Mouse (Mus musculus) ovary, postnatal 10 days (tissue): ENCODE data around the gene Mecom.

Experiments
- DNase-seq: peaks from one replicate; pipeline ENCODE4 v3.0.0; 2022; ENCODE audit warnings: low spot score

The Mecom gene

GRCm38 (mm10) chr3:30097713-30098112, 450.1 kb downstream of the Mecom start:
- no peak for DNase-seq

DNA sequence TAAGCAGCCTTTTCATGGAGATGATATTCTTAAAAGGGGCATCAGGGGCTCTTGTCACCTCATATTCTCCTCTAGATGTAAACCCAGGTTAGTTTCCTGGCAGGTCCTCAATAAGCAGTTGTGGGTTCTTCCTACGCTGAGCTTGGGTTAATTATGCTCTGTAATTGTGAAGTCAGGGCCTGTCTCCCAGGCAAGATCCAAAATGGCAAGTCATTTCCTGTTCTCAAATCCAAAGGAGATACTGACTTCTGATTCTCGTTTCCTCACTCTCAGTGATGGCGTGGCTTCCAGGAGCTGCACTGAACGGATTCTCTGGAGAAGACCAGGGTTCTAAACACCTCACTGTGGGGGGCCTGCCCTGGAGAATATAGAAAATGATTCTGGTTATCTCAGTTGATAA, 450.7 kb downstream of the Mecom start:
- no peak for DNase-seq

DNA sequence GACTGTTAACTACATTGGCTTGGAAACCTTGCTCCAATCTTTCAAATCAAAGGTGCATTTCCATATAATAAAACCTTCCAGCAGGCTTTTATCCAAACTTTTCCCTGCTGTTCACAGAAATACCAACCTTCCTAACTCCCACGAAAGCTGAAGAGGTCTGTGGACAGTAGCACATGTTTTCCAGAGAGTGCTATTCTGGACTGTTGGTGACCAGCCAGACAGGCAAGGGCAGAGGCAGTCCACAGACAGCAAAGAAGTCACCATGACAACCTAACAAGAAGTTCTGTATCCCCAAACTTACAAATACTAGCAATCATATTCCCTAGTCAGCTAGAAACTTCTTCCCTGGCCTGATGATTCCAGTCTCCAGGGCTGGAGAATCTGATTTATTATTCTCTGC, 454.8 kb downstream of the Mecom start:
- no peak for DNase-seq

GRCm38 (mm10) chr3:30092481-30092880, 455.3 kb downstream of the Mecom start:
- DNase-seq, result no peak

DNA sequence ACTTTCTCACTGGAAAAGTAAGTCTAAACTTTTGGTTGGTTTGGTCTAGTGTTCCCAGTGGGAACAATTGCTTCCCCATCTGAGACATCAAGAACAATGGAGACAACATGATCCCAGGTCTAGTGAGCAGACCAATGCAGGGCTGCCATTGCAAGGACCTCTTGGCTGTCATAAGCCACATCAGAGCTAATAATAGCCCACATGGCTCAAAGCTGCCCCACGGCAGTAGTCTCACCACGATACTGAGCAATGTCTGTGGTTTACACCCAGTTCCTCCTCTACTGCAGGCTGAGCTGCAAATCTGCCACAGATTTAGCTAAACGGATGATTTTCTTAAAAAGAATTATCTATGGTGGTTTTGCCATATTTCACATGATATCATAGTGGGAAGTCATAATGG, 455.9 kb downstream of the Mecom start:
- DNase-seq, result no peak

DNA sequence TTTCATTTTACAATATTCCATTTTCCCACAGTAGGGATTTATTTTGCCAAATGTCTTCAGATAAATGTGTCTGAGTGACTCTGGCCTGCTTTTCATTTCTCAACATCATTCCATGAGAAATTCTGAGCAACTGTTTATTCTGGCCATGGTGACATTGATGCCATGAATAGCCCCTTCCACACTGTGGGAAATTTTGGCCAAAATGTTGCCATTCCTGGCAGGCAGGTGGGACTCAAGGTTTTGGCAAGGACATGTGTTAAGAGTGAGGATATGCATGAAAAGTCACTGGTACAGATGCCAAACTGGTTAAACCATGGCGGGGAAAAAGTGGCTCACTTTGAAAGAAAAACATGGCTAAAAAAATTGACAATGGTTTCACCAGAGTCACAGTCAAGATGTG, 456.4 kb downstream of the Mecom start:
- no peak for DNase-seq

DNA sequence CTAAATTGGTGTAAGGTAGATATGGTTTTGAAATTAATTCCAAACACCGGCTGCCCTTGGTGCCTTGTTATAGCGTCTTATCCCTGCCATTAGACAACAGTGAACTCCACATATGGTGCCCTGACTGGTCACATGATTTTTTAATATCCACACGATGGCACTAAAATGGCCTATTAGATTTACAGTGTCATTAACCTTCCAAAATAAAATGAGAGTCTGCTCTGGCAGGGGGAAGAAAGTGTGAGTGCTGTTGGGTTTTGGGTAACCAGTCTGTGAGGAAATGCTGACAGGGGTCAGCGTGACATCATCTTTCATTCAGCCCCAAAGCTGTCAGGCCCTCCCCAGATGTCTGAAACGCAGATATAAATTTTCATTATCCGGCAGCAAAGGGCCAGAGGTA, 461.7 kb downstream of the Mecom start:
- no peak for DNase-seq

DNA sequence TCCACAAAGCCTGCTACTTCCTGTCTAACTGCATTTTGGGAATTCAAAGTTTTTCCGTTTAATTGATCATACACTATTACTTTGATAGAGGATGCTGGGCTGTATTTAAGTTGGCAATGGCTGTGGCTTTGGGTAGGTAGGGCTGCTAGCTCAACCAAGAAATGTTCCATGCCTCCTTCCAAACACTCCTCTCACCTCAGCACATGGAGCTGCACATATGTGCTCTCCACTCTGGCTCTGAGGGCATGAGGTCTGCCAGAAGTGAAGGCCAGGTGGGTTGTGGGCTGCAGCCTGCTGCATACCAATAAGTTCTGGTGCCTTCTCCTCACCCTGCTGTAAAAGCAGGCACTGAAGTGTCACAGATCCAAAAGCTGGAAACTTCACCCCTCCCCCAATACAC, 464.0 kb downstream of the Mecom start:
- DNase-seq, result no peak

- DNase-seq, result no peak
Measured at GRCm38 (mm10) chr3:30083268-30083667, 464.5 kb downstream of the Mecom start.

DNA sequence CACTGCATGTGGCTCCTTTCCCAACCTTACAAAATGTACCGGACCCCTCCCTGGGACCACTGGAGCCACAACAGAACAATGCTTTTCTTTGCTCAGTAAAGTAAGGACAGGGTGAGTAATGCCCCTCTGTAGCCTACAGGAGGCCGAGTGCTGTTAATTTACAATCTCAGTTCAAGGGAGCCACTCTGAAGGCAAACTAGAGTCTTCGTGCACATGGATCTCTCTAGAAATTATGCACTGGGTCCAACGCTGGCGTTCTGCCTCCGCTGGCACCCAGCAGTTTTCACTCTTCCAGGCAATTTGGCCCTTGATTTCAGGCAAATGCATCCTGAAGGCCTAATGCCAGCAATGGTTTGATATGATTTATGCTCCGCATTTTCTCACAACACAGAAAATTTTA, 467.0 kb downstream of the Mecom start:
- DNase-seq, result no peak

- DNase-seq, result no peak
Measured at GRCm38 (mm10) chr3:30076522-30076921, 471.3 kb downstream of the Mecom start.

DNA sequence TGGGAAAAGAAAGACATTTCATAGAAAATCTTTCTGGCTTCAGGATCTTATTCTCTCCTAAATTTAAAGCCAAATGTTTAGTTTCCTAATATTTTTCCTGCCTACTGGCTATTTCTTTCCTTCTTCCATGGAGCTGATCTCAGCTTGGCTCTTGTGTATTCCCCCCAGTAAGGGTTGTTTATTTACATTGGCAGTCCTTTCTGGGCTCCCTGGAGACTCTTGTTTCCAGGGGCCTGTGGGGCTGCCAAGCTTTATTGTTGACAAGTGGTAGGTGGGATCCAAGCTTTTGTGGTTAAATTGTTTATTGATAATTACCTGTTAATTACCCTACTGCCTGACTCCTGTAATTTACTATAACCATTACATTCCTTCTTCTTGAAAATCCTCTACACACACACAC, 476.5 kb downstream of the Mecom start:
- no peak for DNase-seq

GRCm38 (mm10) chr3:30066519-30066918, 481.3 kb downstream of the Mecom start:
- no peak for DNase-seq

GRCm38 (mm10) chr3:30060058-30060457, 487.8 kb downstream of the Mecom start:
- no peak for DNase-seq

GRCm38 (mm10) chr3:30059615-30060014, 488.2 kb downstream of the Mecom start:
- no peak for DNase-seq

GRCm38 (mm10) chr3:30051287-30051686, 496.5 kb downstream of the Mecom start:
- no peak for DNase-seq

DNA sequence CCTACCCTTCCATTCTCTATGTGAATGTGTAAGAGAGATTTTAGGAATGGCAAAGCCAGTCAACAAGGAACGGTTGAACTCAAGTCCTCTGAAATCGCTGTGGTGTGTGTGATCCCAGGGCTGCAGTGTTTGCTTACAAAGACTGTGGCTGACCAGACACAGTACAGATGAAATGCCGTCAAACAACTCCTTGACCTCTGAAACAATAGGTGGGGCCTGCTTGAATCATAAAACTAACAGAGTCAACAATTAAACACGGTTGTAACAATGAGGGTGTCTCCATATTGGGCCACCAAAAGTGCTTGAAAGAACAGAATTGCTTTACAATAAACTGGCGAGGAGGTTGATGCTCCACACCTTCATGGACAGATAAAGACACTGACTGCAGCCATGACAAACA, 497.0 kb downstream of the Mecom start:
- no peak for DNase-seq

DNA sequence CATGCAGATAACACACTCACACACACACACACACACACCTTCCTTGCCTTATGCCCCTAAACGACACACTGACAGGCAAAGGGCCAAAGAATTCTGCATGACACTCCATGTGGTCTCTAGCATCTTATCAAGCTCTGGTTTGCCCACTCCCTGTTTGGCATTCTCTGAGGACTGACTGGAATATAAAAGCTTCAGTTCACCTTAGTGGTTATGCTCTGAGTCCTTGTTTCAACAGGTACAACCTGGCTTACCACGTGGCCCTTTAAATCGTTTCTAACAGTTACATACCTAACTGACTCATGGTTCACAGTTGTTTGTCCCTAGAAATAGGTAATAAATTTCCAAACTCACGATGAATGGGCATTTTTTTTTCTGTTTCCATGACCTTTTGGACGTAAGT, 499.0 kb downstream of the Mecom start:
- DNase-seq, result no peak

GRCm38 (mm10) chr3:30048157-30048556, 499.7 kb downstream of the Mecom start:
- DNase-seq, result no peak

DNA sequence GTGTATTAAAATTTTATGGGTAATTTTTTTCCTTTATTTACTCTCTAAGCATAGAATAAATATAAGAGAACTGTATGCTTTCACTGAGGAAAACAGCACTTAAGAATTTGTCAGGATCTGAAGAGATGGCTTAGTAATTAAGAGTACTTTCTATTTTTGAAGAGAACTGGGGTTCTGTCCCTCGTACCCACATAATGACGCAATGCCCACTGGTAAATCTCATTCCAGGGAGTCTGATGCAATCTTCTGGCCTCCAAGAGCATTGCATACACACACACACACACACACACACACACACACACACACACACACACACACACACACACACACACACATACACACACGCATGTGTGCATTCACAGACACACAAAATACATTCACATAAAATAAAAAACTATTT, 504.3 kb downstream of the Mecom start:
- DNase-seq, result no peak

DNA sequence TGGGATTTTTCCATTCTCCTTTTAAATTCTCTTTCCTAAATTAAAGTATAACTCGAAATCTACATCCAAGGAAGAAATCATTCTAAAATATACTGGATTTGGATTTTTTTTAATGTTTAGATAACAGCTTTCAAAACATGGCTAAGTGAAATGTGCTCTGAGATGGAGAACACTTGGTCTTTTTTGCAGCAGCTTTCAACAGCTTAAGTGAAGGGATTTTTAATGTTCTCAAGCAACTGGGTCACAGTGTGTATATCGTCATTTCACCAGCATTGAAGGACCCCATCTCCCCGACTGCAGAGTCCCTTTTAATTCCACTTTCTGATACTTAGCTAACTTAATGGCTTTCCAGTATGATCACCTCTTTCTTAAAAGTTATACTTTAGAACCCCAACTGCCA, 509.3 kb downstream of the Mecom start:
- DNase-seq, result no peak

- DNase-seq, result no peak
Measured at GRCm38 (mm10) chr3:30019961-30020360, 527.8 kb downstream of the Mecom start.

DNA sequence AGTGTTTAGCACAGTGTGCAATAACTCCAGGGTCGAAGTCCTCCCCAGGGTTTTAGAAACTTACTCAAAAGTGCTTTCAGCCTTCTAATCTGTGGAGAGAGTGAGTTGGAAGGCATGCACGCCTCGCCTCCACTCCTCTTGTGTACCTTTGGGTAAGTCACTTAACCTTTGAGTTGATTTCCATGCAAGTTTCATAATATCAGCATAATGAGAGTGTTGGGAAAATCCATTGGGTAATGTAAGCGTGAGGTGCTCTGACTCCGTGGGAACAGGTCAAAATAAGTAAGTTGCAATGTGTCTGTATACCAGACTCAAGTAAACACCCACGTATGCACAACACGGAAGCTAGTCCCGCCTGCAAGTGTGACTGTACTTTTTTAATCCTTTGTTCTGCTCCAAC, 528.4 kb downstream of the Mecom start:
- DNase-seq, result no peak

DNA sequence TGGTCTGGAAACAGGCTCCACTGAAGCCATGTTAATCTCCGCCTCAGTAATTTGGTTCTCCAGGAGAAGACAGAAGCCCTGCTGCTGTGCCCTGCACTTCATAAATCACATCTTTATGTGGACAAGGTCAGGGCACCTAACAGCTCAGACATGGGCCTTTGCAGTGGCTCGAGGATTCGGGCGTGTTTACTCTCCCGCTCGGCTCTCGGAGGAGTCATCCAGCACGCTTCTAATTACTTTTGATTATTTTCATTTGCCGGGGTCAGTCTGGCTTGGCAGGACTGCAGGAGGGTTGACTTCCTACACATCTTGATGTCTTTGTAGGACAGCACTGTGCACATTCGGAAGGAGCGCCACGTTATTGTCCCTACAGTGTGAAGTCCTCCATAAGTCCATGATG, 529.6 kb downstream of the Mecom start:
- DNase-seq, result no peak

GRCm38 (mm10) chr3:30016766-30017165, 531.0 kb downstream of the Mecom start:
- no peak for DNase-seq
